Mouse (Mus musculus): ENCODE data around the gene Bcap29. TPM values are rescaled to one million over a fixed set of nuclear protein-coding genes. Genes with fewer than 3 reads are reported as not detected.

The Bcap29 gene
- total and polyA plus RNA-seq, 3 experiments = 31.4 to 128 (median 104) TPM

DNA sequence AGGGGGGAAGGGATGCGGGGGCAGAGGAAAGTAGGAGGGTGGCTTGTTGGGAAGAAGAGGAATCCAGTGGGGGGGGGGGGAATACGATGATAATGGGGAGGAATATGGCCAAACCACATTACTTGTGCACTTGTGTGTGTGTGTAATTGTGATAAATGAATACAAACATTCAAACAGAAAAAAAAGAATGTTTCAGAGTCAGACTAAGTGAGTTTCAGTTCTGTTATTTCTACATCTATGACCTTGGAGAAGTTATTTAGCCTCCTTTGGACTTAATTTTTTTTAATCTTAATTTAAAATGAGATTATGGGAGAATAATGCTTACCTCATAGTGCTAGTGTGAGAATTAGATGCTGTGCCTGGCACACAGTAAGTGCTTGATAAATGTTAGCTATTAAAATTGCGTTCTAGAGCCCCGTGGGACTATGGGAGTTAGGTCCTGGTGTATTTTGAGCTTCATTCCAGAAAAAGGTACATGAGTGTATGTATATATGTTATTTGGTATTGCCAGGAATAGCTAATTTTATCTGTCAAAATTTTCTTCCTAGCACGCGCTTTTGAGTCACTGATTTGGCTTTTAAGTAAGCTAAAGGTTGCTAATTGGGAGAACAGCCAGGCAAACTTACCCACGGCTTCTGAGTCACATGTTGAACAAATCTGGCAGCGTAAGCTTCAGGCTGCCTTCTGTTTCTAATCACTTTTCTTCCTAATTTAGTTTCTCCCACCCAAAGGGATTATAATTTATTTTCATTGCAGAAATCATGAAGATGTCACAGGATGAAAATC, 55.6 kb downstream of the Bcap29 start:
- no peak overlapping the region for H3K27ac ChIP-seq (ENCODE audit: insufficient read depth, low read depth)
- no peaks in the 10 kb centered on the region for H3K79me2 ChIP-seq (replicated peaks; ENCODE audit: control insufficient read depth, extremely low read depth, insufficient read depth, poor library complexity, severe bottlenecking)
- no peaks in the 10 kb centered on the region for H3K36me3 ChIP-seq (replicated peaks in 1 of 2; ENCODE audit: control insufficient read depth in 1 of 2, insufficient read depth in 1 of 2, low read length in 1 of 2)
- no peak overlapping the region for H3K4me3 ChIP-seq (replicated peaks in 1 of 3; ENCODE audit: low read depth in 2 of 3, low read length in 2 of 3, poor library complexity in 1 of 3)
- H3K9me3 ChIP-seq (replicated peaks; ENCODE audit: low read length) = peaks cover 2% of the 10 kb centered on the region
- TF ChIP-seq TCF12 (IDR thresholded peaks at IDR 0.05; ENCODE audit: low read depth, low read length) (no peak), IRF4 (IDR thresholded peaks at IDR 0.05; ENCODE audit: low read depth, low read length) (peak; percentile 54; the same call in 1 of the 2 replicates), ZNF384 (IDR thresholded peaks at IDR 0.05; ENCODE audit: low read depth, low read length) (peak; percentile 64), RAD21 (IDR thresholded peaks at IDR 0.05; ENCODE audit: low read depth, low read length) (no peak), EP300 (IDR thresholded peaks at IDR 0.05; ENCODE audit: low read length) (peak; percentile 52), ZC3H11A (IDR thresholded peaks at IDR 0.05; ENCODE audit: low read depth, low read length) (no peak)
- in situ Hi-C loops (cut with MboI; ENCODE audit: low pct_ligation_motif_present, low pct_unique_long_range_greater_than_20kb, low sequenced_read_pairs) = no loop called here
- no peak overlapping the region for H3K9ac ChIP-seq (ENCODE audit: insufficient read depth, low read depth)
- H3K27me3 ChIP-seq (replicated peaks) = no peaks in the 10 kb centered on the region
- H3K4me2 ChIP-seq (ENCODE audit: insufficient read depth, low read depth, poor library complexity, severe bottlenecking) = no peak overlapping the region
- DNase-seq (ENCODE audit: extremely low read depth) = no peak
- dilution Hi-C loops (cut with MboI; ENCODE audit: extremely low pct_ligation_motif_present, extremely low pct_unique_long_range_greater_than_20kb, low sequenced_read_pairs) = no loop called here
- H3K4me1 ChIP-seq (ENCODE audit: control insufficient read depth in 1 of 2, insufficient read depth in 2 of 2) = peaks cover 11 to 15% of the 10 kb centered on the region in 2 experiments

DNA sequence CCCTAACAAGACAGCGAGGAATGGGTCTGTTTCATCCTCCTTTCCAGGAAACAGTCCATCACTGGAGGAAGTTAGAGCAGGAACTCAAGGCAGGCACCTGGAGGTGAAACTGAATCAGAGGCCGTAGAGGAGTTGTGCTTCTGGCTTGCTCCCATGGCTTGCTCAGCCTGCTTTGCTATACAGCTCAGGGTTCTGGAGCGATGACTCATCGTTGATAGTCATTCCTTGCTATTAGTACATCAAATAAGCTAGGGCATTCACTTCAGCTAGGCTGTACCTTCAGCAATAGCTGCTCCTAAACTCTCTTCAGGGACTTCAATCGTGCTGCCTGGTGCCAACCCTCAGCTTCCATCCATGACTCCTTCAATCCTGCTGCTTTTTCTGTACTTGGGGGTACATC, 60.0 kb downstream of the Bcap29 start:
- Histone ChIP-seq H3K4me1 (ENCODE audit: control insufficient read depth in 1 of 2, insufficient read depth in 2 of 2) (peaks cover 5% of the 10 kb centered on the region in 2 experiments; a peak in 3 of 4 replicates), H3K79me2 (replicated peaks; ENCODE audit: control insufficient read depth, extremely low read depth, insufficient read depth, poor library complexity, severe bottlenecking) (no peaks in the 10 kb centered on the region), H3K4me2 (ENCODE audit: insufficient read depth, low read depth, poor library complexity, severe bottlenecking) (no peak overlapping the region), H3K36me3 (replicated peaks in 1 of 2; ENCODE audit: control insufficient read depth in 1 of 2, insufficient read depth in 1 of 2, low read length in 1 of 2) (no peaks in the 10 kb centered on the region), H3K9me3 (replicated peaks; ENCODE audit: low read length) (peaks cover 2% of the 10 kb centered on the region), H3K4me3 (replicated peaks in 1 of 3; ENCODE audit: low read depth in 2 of 3, low read length in 2 of 3, poor library complexity in 1 of 3) (no peak overlapping the region), H3K9ac (ENCODE audit: insufficient read depth, low read depth) (no peak overlapping the region), H3K27ac (ENCODE audit: insufficient read depth, low read depth) (no peak overlapping the region), H3K27me3 (replicated peaks) (no peaks in the 10 kb centered on the region)
- DNase-seq (ENCODE audit: extremely low read depth) = no peak
- no peak for TF ChIP-seq MXI1 (IDR thresholded peaks at IDR 0.05; ENCODE audit: low read depth, low read length)
- no peak for TF ChIP-seq BHLHE40 (IDR thresholded peaks at IDR 0.05; ENCODE audit: low read depth, low read length)
- TF ChIP-seq EP300 (IDR thresholded peaks at IDR 0.05; ENCODE audit: low read length) = no peak
- no peak for TF ChIP-seq ELF1 (IDR thresholded peaks at IDR 0.05; ENCODE audit: low read depth, low read length)
- TF ChIP-seq SIN3A (IDR thresholded peaks at IDR 0.05; ENCODE audit: low read length) = no peak
- no peak for TF ChIP-seq ZC3H11A (IDR thresholded peaks at IDR 0.05; ENCODE audit: low read depth, low read length)
- no peak for TF ChIP-seq NELFE (IDR thresholded peaks at IDR 0.05; ENCODE audit: low read depth, low read length)
- no peak for TF ChIP-seq CHD2 (IDR thresholded peaks at IDR 0.05; ENCODE audit: low read length)
- TF ChIP-seq CHD1 (IDR thresholded peaks at IDR 0.05; ENCODE audit: low read depth, low read length) = no peak
- TF ChIP-seq RAD21 (IDR thresholded peaks at IDR 0.05; ENCODE audit: low read depth, low read length) = no peak
- TF ChIP-seq CTCF (conservative IDR thresholded peaks at IDR 0.05 in 1 of 2, IDR thresholded peaks at IDR 0.05 in 1 of 2; ENCODE audit: low read depth in 2 of 2, low read length in 2 of 2) = no peak
- TF ChIP-seq HCFC1 (IDR thresholded peaks at IDR 0.05; ENCODE audit: low read depth, low read length) = no peak
- TF ChIP-seq MAZ (IDR thresholded peaks at IDR 0.05; ENCODE audit: low read depth, low read length) = no peak
- dilution Hi-C loops (cut with MboI; ENCODE audit: extremely low pct_ligation_motif_present, extremely low pct_unique_long_range_greater_than_20kb, low sequenced_read_pairs) = no loop called here
- in situ Hi-C loops (cut with MboI; ENCODE audit: low pct_ligation_motif_present, low pct_unique_long_range_greater_than_20kb, low sequenced_read_pairs) = no loop called here
